Mouse (Mus musculus) forebrain, embryonic 14.5 days (tissue): ENCODE results near the gene Jade2. TPM values are rescaled to one million over a fixed set of nuclear protein-coding genes. Genes with fewer than 3 reads are reported as not detected.

Experiments
- ATAC-seq: fragments of 200-750 bp; cut with Nextera tagmentation; 2 replicates; pipeline ENCODE4 v1.8.0; 2017; ENCODE audit warnings: mild to moderate bottlenecking, moderate library complexity
- DNase-seq: peaks from one replicate; pipeline ENCODE4 v3.0.0-alpha.2; 2015; ENCODE audit warnings: low spot score
- H3K27ac ChIP-seq: fragments of 300-500 bp; sonication (generic); 2 replicates; pipeline ENCODE4 v1.5.1; 2014; ENCODE audit warnings: low read depth, mild to moderate bottlenecking, control low read depth, low read length, moderate library complexity
- H3K27me3 ChIP-seq: fragments of 300-500 bp; sonication (generic); replicated peaks from 2 replicates; pipeline ENCODE4 v1.6.1; 2014; ENCODE audit warnings: low read length, control low read depth, mixed read lengths; ENCODE audit not compliant: control insufficient read depth, insufficient read depth
- H3K36me3 ChIP-seq: fragments of 300-500 bp; sonication (generic); 2 replicates; pipeline ENCODE4 v1.6.1; 2014; ENCODE audit warnings: low read length, control low read depth; ENCODE audit not compliant: control insufficient read depth, insufficient read depth
- H3K4me1 ChIP-seq: fragments of 300-500 bp; sonication (generic); 2 replicates; pipeline ENCODE4 v1.6.1; 2014; ENCODE audit warnings: antibody characterized with exemption, low read length, control low read depth; ENCODE audit not compliant: control insufficient read depth, insufficient read depth
- H3K4me2 ChIP-seq: fragments of 300-500 bp; sonication (generic); 2 replicates; pipeline ENCODE4 v1.6.1; 2014; ENCODE audit warnings: mild to moderate bottlenecking, control low read depth, low read length
- H3K4me3 ChIP-seq: fragments of 300-500 bp; sonication (generic); 2 replicates; pipeline ENCODE4 v1.5.1; 2014; ENCODE audit warnings: low read depth, low read length, control low read depth
- H3K9ac ChIP-seq: fragments of 300-500 bp; sonication (generic); 2 replicates; pipeline ENCODE4 v1.6.1; 2014; ENCODE audit warnings: mild to moderate bottlenecking, low read length, control low read depth, moderate library complexity
- H3K9me3 ChIP-seq: fragments of 300-500 bp; sonication (generic); replicated peaks from 2 replicates; pipeline ENCODE4 v1.6.1; 2016; ENCODE audit warnings: low read length, control low read depth, mixed read lengths; ENCODE audit not compliant: control insufficient read depth
- WGBS: fragments of 180-500 bp; shearing (Covaris S2); extraction: QIAGEN DNeasy Blood & Tissue Kit; methylation state at CpG from one replicate; pipeline ENCODE4 v1.1.7; 2014; 5-methylcytosine and 5-hydroxymethylcytosine counted together
- polyA plus RNA-seq: library from polyadenylated mRNA; unstranded; fragments of >200 nt; fragmentation: Nextera tagmentation; extraction: Ambion mirVana; gene quantifications from 2 replicates; pipeline ENCODE4 v1.2.1, GENCODE M21; 2014

Gene Jade2
- polyA plus RNA-seq, 1 experiment from 2014 or later = 0.20 TPM

GRCm38 (mm10) chr11:51832992-51833391 lies 24.5 kb downstream of the Jade2 start:
- Histone ChIP-seq H3K27ac (no peak overlapping the region), H3K27me3 (no peaks in the 10 kb centered on the region), H3K36me3 (no peaks in the 10 kb centered on the region), H3K4me2 (no peak overlapping the region), H3K4me1 (no peaks in the 10 kb centered on the region; the same call in 1 of the 2 replicates), H3K4me3 (no peak overlapping the region), H3K9me3 (no peaks in the 10 kb centered on the region), H3K9ac (no peak overlapping the region)
- DNase-seq = no peak
- 79% methylated on average over 5 of the region's 5 CpGs for WGBS
- no peak for ATAC-seq

- DNase-seq (peak; percentile 49), ATAC-seq (no peak)
- no peaks in the 10 kb centered on the region for H3K27me3 ChIP-seq
- no peaks in the 10 kb centered on the region for H3K9me3 ChIP-seq
- H3K36me3 ChIP-seq = no peaks in the 10 kb centered on the region
- 0 out of 2 replicates have a peak overlapping the region, but pooled peaks have one; percentile 2 for H3K9ac ChIP-seq
- H3K4me3 ChIP-seq = no peak overlapping the region
- WGBS = 72% methylated on average over 4 of the region's 4 CpGs
- H3K4me1 ChIP-seq = no peaks in the 10 kb centered on the region; the same call in 1 of the 2 replicates
- no peak overlapping the region for H3K4me2 ChIP-seq
- H3K27ac ChIP-seq = no peak overlapping the region
Observed at GRCm38 (mm10) chr11:51831962-51832909, 25.2 kb downstream of the Jade2 start.

GRCm38 (mm10) chr11:51824867-51825424 lies 32.5 kb downstream of the Jade2 start:
- WGBS = 92% methylated on average over 19 of the region's 19 CpGs
- Histone ChIP-seq H3K9ac (no peak overlapping the region), H3K27ac (no peak overlapping the region), H3K36me3 (no peaks in the 10 kb centered on the region), H3K4me2 (no peak overlapping the region), H3K4me1 (peaks cover 3% of the 10 kb centered on the region; the same call in 1 of the 2 replicates), H3K9me3 (no peaks in the 10 kb centered on the region), H3K4me3 (no peak overlapping the region), H3K27me3 (no peaks in the 10 kb centered on the region)
- DNase-seq (no peak), ATAC-seq (no peak)

GRCm38 (mm10) chr11:51823963-51824753 lies 33.3 kb downstream of the Jade2 start:
- no peak for DNase-seq
- WGBS = 93% methylated on average over 3 of the region's 3 CpGs
- no peaks in the 10 kb centered on the region for H3K27me3 ChIP-seq
- H3K36me3 ChIP-seq = no peaks in the 10 kb centered on the region
- no peak overlapping the region for H3K9ac ChIP-seq
- H3K4me1 ChIP-seq = peaks cover 3% of the 10 kb centered on the region; the same call in 1 of the 2 replicates
- H3K4me2 ChIP-seq = no peak overlapping the region
- H3K9me3 ChIP-seq = no peaks in the 10 kb centered on the region
- no peak for ATAC-seq
- H3K27ac ChIP-seq = no peak overlapping the region
- no peak overlapping the region for H3K4me3 ChIP-seq

- Histone ChIP-seq H3K27me3 (no peaks in the 10 kb centered on the region), H3K9me3 (no peaks in the 10 kb centered on the region), H3K36me3 (no peaks in the 10 kb centered on the region), H3K4me2 (no peak overlapping the region), H3K27ac (no peak overlapping the region), H3K4me3 (no peak overlapping the region), H3K4me1 (peaks cover 3% of the 10 kb centered on the region; the same call in 1 of the 2 replicates), H3K9ac (no peak overlapping the region)
- 85% methylated on average over 11 of the region's 11 CpGs for WGBS
- DNase-seq (no peak), ATAC-seq (no peak)
Observed at GRCm38 (mm10) chr11:51823271-51823670, 34.2 kb downstream of the Jade2 start.

- Histone ChIP-seq H3K4me1 (peaks cover 3% of the 10 kb centered on the region; the same call in 1 of the 2 replicates), H3K27ac (no peak overlapping the region), H3K9ac (no peak overlapping the region), H3K4me3 (no peak overlapping the region), H3K4me2 (no peak overlapping the region), H3K27me3 (no peaks in the 10 kb centered on the region), H3K9me3 (no peaks in the 10 kb centered on the region), H3K36me3 (no peaks in the 10 kb centered on the region)
- no peak for ATAC-seq
- 45% methylated on average over 4 of the region's 4 CpGs for WGBS
- no peak for DNase-seq
Observed at GRCm38 (mm10) chr11:51822736-51823135, 34.7 kb downstream of the Jade2 start.

GRCm38 (mm10) chr11:51820861-51821260 lies 36.6 kb downstream of the Jade2 start:
- Histone ChIP-seq H3K4me1 (peaks cover 3% of the 10 kb centered on the region; the same call in 1 of the 2 replicates), H3K36me3 (no peaks in the 10 kb centered on the region), H3K27me3 (no peaks in the 10 kb centered on the region), H3K27ac (no peak overlapping the region), H3K4me3 (no peak overlapping the region), H3K9ac (no peak overlapping the region), H3K9me3 (no peaks in the 10 kb centered on the region), H3K4me2 (no peak overlapping the region)
- no peak for ATAC-seq
- DNase-seq = peak; percentile 78
- 42% methylated on average over 11 of the region's 11 CpGs for WGBS

GRCm38 (mm10) chr11:51819964-51820363 lies 37.5 kb downstream of the Jade2 start:
- peak; percentile 30 for DNase-seq
- H3K36me3 ChIP-seq = no peaks in the 10 kb centered on the region
- 73% methylated on average over 3 of the region's 3 CpGs for WGBS

More at GRCm38 (mm10) chr11:51819964-51820363, 37.5 kb downstream of the Jade2 start:
- H3K4me2 ChIP-seq = no peak overlapping the region
- H3K4me3 ChIP-seq = no peak overlapping the region
- no peak for ATAC-seq
- H3K27ac ChIP-seq = no peak overlapping the region
- peaks cover 3% of the 10 kb centered on the region; the same call in 1 of the 2 replicates for H3K4me1 ChIP-seq
- no peaks in the 10 kb centered on the region for H3K27me3 ChIP-seq
- H3K9me3 ChIP-seq = no peaks in the 10 kb centered on the region
- H3K9ac ChIP-seq = no peak overlapping the region
